Mouse (Mus musculus): ENCODE measurements at regions not wholly inside any gene's neighbourhood (a gene's known extent, or its start where the extent isn't known, plus 50 kb on each side); places are given as distances from the start of the nearest gene placed in this dataset.
A peak's percentile ranks its signal among the peaks of the same experiment; 100 is the strongest.

- Histone ChIP-seq H3K9ac (ENCODE audit: low read length) (no peak overlapping the region), H3K4me3 (ENCODE audit: low read depth, low read length) (no peak overlapping the region), H3K9me3 (replicated peaks; ENCODE audit: control insufficient read depth, low read length) (no peaks in the 10 kb centered on the region), H3K36me3 (ENCODE audit: control insufficient read depth, insufficient read depth, low read length) (no peaks in the 10 kb centered on the region), H3K27ac (ENCODE audit: low read depth, low read length) (no peak overlapping the region), H3K4me2 (ENCODE audit: low read length) (no peak overlapping the region), H3K27me3 (replicated peaks; ENCODE audit: control insufficient read depth, insufficient read depth, low read length) (no peaks in the 10 kb centered on the region), H3K4me1 (ENCODE audit: control insufficient read depth, insufficient read depth, low read length) (no peaks in the 10 kb centered on the region)
- ATAC-seq (no peak), DNase-seq (ENCODE audit: low spot score) (peak; percentile 37)
- 81% methylated on average over 7 of the region's 7 CpGs for WGBS
Measured at GRCm38 (mm10) chr9:22937686-22938391, 285.0 kb upstream of the Bmper start.

GRCm38 (mm10) chr9:22944992-22945391, 277.9 kb upstream of the Bmper start:
- DNase-seq (ENCODE audit: low spot score) (no peak), ATAC-seq (no peak)
- Histone ChIP-seq H3K9me3 (replicated peaks; ENCODE audit: control insufficient read depth, low read length) (no peaks in the 10 kb centered on the region), H3K4me1 (ENCODE audit: control insufficient read depth, insufficient read depth, low read length) (no peaks in the 10 kb centered on the region), H3K9ac (ENCODE audit: low read length) (no peak overlapping the region), H3K4me3 (ENCODE audit: low read depth, low read length) (no peak overlapping the region), H3K27ac (ENCODE audit: low read depth, low read length) (no peak overlapping the region), H3K27me3 (replicated peaks; ENCODE audit: control insufficient read depth, insufficient read depth, low read length) (no peaks in the 10 kb centered on the region), H3K4me2 (ENCODE audit: low read length) (no peak overlapping the region), H3K36me3 (ENCODE audit: control insufficient read depth, insufficient read depth, low read length) (no peaks in the 10 kb centered on the region)
- 53% methylated on average over 6 of the region's 6 CpGs for WGBS

DNA sequence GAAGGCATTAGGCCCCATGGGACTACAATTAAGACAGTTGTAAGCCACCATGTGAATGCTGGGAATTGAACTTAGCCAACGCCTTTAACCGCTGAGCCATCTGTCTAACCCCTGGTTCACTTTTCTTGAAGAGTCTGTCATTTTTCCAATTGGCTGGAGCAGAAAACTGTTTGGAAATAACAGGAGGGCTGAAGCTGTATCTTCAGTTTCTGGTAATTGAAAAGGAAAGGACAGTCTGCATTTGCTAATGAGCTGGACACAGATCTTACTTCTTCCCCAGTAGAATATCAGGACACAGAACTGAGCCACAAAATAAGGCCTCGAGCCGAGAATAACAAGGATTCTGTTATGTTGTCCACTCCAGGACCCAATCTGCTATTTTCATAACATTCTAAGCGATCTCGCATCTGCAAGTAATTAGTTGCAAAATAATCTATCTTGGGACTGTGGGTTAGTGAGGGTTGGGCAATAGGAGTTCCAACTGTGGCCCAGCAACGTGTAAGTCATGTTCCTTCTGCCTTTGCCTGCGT, 277.4 kb upstream of the Bmper start:
- Histone ChIP-seq H3K4me2 (ENCODE audit: low read length) (no peak overlapping the region), H3K4me3 (ENCODE audit: low read depth, low read length) (no peak overlapping the region), H3K9ac (ENCODE audit: low read length) (no peak overlapping the region), H3K27ac (ENCODE audit: low read depth, low read length) (no peak overlapping the region), H3K36me3 (ENCODE audit: control insufficient read depth, insufficient read depth, low read length) (no peaks in the 10 kb centered on the region), H3K4me1 (ENCODE audit: control insufficient read depth, insufficient read depth, low read length) (no peaks in the 10 kb centered on the region), H3K27me3 (replicated peaks; ENCODE audit: control insufficient read depth, insufficient read depth, low read length) (no peaks in the 10 kb centered on the region), H3K9me3 (replicated peaks; ENCODE audit: control insufficient read depth, low read length) (no peaks in the 10 kb centered on the region)
- DNase-seq (ENCODE audit: low spot score), result no peak
- ATAC-seq, result no peak
- WGBS, result 84% methylated on average over 8 of the region's 8 CpGs

- H3K27ac ChIP-seq (ENCODE audit: low read depth, low read length), result no peak overlapping the region
- H3K9me3 ChIP-seq (replicated peaks; ENCODE audit: control insufficient read depth, low read length), result no peaks in the 10 kb centered on the region
- no peak overlapping the region for H3K4me2 ChIP-seq (ENCODE audit: low read length)
- H3K4me1 ChIP-seq (ENCODE audit: control insufficient read depth, insufficient read depth, low read length), result no peaks in the 10 kb centered on the region
- 80% methylated on average over 16 of the region's 16 CpGs for WGBS
- ATAC-seq (no peak), DNase-seq (ENCODE audit: low spot score) (no peak)
- H3K9ac ChIP-seq (ENCODE audit: low read length), result no peak overlapping the region
- H3K36me3 ChIP-seq (ENCODE audit: control insufficient read depth, insufficient read depth, low read length), result no peaks in the 10 kb centered on the region
- H3K27me3 ChIP-seq (replicated peaks; ENCODE audit: control insufficient read depth, insufficient read depth, low read length), result no peaks in the 10 kb centered on the region
- no peak overlapping the region for H3K4me3 ChIP-seq (ENCODE audit: low read depth, low read length)
Measured at GRCm38 (mm10) chr9:22952571-22953442, 270.1 kb upstream of the Bmper start.

- no peaks in the 10 kb centered on the region for H3K36me3 ChIP-seq (ENCODE audit: control insufficient read depth, insufficient read depth, low read length)
- no peak overlapping the region for H3K27ac ChIP-seq (ENCODE audit: low read depth, low read length)
- no peak for DNase-seq (ENCODE audit: low spot score)
- H3K27me3 ChIP-seq (replicated peaks; ENCODE audit: control insufficient read depth, insufficient read depth, low read length), result no peaks in the 10 kb centered on the region
- H3K9me3 ChIP-seq (replicated peaks; ENCODE audit: control insufficient read depth, low read length), result no peaks in the 10 kb centered on the region
- H3K9ac ChIP-seq (ENCODE audit: low read length), result no peak overlapping the region
- H3K4me3 ChIP-seq (ENCODE audit: low read depth, low read length), result no peak overlapping the region
- no peak overlapping the region for H3K4me2 ChIP-seq (ENCODE audit: low read length)
- no peak for ATAC-seq
- 54% methylated on average over 7 of the region's 7 CpGs for WGBS
- H3K4me1 ChIP-seq (ENCODE audit: control insufficient read depth, insufficient read depth, low read length), result no peaks in the 10 kb centered on the region
Measured at GRCm38 (mm10) chr9:22962269-22962815, 260.5 kb upstream of the Bmper start.

- ATAC-seq, result no peak
Measured at GRCm38 (mm10) chr9:22971312-22971711, 251.6 kb upstream of the Bmper start.

DNA sequence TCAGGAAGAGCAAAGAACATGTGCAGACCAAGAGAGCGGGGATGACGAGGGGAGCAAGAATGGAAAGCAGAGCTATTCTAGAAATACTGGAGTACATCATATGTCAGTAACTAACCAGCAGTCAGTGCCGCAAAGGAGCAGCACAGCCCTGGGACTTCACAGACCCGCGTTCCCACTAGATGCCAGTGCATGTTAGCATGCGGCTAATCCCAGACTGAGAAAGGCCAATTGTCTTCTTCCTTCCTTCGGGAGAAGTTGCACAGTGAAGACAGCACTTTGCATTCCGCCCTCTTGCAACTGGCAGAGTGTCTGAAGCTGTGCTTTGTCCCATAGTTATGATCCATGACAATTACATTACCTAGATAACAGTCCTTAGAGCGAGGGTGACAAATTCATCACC, 246.1 kb upstream of the Bmper start:
- Histone ChIP-seq H3K4me1 (ENCODE audit: control insufficient read depth, insufficient read depth, low read length) (no peaks in the 10 kb centered on the region), H3K27me3 (replicated peaks; ENCODE audit: control insufficient read depth, insufficient read depth, low read length) (no peaks in the 10 kb centered on the region), H3K27ac (ENCODE audit: low read depth, low read length) (no peak overlapping the region), H3K36me3 (ENCODE audit: control insufficient read depth, insufficient read depth, low read length) (no peaks in the 10 kb centered on the region), H3K9me3 (replicated peaks; ENCODE audit: control insufficient read depth, low read length) (no peaks in the 10 kb centered on the region), H3K4me2 (ENCODE audit: low read length) (no peak overlapping the region), H3K4me3 (ENCODE audit: low read depth, low read length) (no peak overlapping the region), H3K9ac (ENCODE audit: low read length) (no peak overlapping the region)
- DNase-seq (ENCODE audit: low spot score), result no peak
- ATAC-seq, result no peak
- 63% methylated on average over 9 of the region's 9 CpGs for WGBS

More at GRCm38 (mm10) chr9:22971312-22971711, 251.6 kb upstream of the Bmper start:
- H3K9me3 ChIP-seq (replicated peaks; ENCODE audit: control insufficient read depth, low read length), result no peaks in the 10 kb centered on the region
- WGBS, result 85% methylated on average over 4 of the region's 4 CpGs
- H3K27me3 ChIP-seq (replicated peaks; ENCODE audit: control insufficient read depth, insufficient read depth, low read length), result no peaks in the 10 kb centered on the region
- H3K4me2 ChIP-seq (ENCODE audit: low read length), result no peak overlapping the region
- H3K36me3 ChIP-seq (ENCODE audit: control insufficient read depth, insufficient read depth, low read length), result no peaks in the 10 kb centered on the region
- no peaks in the 10 kb centered on the region for H3K4me1 ChIP-seq (ENCODE audit: control insufficient read depth, insufficient read depth, low read length)
- no peak overlapping the region for H3K9ac ChIP-seq (ENCODE audit: low read length)
- no peak overlapping the region for H3K4me3 ChIP-seq (ENCODE audit: low read depth, low read length)
- no peak for DNase-seq (ENCODE audit: low spot score)
- no peak overlapping the region for H3K27ac ChIP-seq (ENCODE audit: low read depth, low read length)

DNA sequence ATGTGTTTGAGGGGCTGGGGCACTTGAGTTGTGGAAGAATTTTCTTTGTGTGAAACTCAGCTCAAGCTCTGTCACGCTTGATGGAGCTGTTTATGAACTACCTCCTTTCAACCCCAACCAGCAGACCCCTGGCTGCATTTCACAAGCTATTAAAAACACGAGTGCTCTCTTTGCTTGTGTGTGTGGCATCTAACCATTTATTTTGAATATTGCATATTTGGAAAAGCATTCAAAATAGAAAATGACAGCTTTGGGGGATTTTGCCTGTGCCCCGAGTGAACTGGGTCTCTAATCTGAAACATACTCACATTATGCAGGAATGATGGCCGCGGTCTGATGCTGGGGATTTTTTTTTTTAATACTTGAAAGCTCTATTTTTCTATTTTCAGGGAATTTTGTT, 243.2 kb upstream of the Bmper start:
- ATAC-seq (no peak), DNase-seq (ENCODE audit: low spot score) (no peak)
- H3K9ac ChIP-seq (ENCODE audit: low read length), result no peak overlapping the region

More for the DNA sequence above, 243.2 kb upstream of the Bmper start:
- H3K36me3 ChIP-seq (ENCODE audit: control insufficient read depth, insufficient read depth, low read length), result no peaks in the 10 kb centered on the region
- H3K4me2 ChIP-seq (ENCODE audit: low read length), result no peak overlapping the region
- H3K27ac ChIP-seq (ENCODE audit: low read depth, low read length), result no peak overlapping the region
- H3K9me3 ChIP-seq (replicated peaks; ENCODE audit: control insufficient read depth, low read length), result no peaks in the 10 kb centered on the region
- H3K4me3 ChIP-seq (ENCODE audit: low read depth, low read length), result no peak overlapping the region
- H3K27me3 ChIP-seq (replicated peaks; ENCODE audit: control insufficient read depth, insufficient read depth, low read length), result no peaks in the 10 kb centered on the region
- no peaks in the 10 kb centered on the region for H3K4me1 ChIP-seq (ENCODE audit: control insufficient read depth, insufficient read depth, low read length)
- WGBS, result 72% methylated on average over 5 of the region's 5 CpGs
